Mouse (Mus musculus) cerebellum, adult 18-20 months (tissue): Measurements from ENCODE around the gene Pld2.
A peak's percentile ranks its signal among the peaks of the same experiment; 100 is the strongest.
"Not testable (repeated sequence)": the region's sequence is repeated elsewhere in the genome, so short reads cannot be mapped to it uniquely, and the experiment has no call there.

ENCODE experiments used
- DNase-seq, 2 experiments: peaks; one replicate each; pipeline ENCODE4 v3.0.0; 2021

Gene Pld2

GRCm38 (mm10) chr11:70526211-70526610, 13.7 kb upstream of the Pld2 start:
- DNase-seq: no peak

GRCm38 (mm10) chr11:70528610-70529009, 11.3 kb upstream of the Pld2 start:
- DNase-seq: no peak

GRCm38 (mm10) chr11:70531065-70531464, 8.8 kb upstream of the Pld2 start:
- not testable (repeated sequence) for DNase-seq

GRCm38 (mm10) chr11:70532839-70533238, 7.0 kb upstream of the Pld2 start, which contains the start of gene Gm40193:
Gene Gm40193 (minus strand): TSS chr11:70532939.
- no peak for DNase-seq

- DNase-seq: no peak
Observed at GRCm38 (mm10) chr11:70539423-70539822, 441 bp upstream of the Pld2 start.

GRCm38 (mm10) chr11:70540928-70541327, 1.1 kb downstream of the Pld2 start:
- DNase-seq: no peak

GRCm38 (mm10) chr11:70541415-70541814, 1.6 kb downstream of the Pld2 start:
- DNase-seq: no peak

- DNase-seq: no peak
Observed at GRCm38 (mm10) chr11:70544496-70544895, 4.6 kb downstream of the Pld2 start.

- no peak for DNase-seq
Observed at GRCm38 (mm10) chr11:70551526-70551925, 11.7 kb downstream of the Pld2 start.

- DNase-seq: no peak
Observed at GRCm38 (mm10) chr11:70553940-70554339, 14.1 kb downstream of the Pld2 start.

- DNase-seq: no peak
Observed at GRCm38 (mm10) chr11:70557545-70557944, 17.7 kb downstream of the Pld2 start.

- DNase-seq: no peak
Observed at GRCm38 (mm10) chr11:70561937-70562286, 22.0 kb downstream of the Pld2 start.

- peak; percentile 83 to 95 for DNase-seq
Observed at GRCm38 (mm10) chr11:70562287-70562994, 22.6 kb downstream of the Pld2 start, which contains the start of gene Mink1. Gene Mink1 (plus strand): TSS chr11:70562881.

- no peak for DNase-seq
Observed at GRCm38 (mm10) chr11:70562995-70563469, 23.2 kb downstream of the Pld2 start.

- DNase-seq: peak; percentile 23 to 35
Observed at GRCm38 (mm10) chr11:70563470-70564275, 23.8 kb downstream of the Pld2 start.

- DNase-seq: no peak
Observed at GRCm38 (mm10) chr11:70564276-70564873, 24.5 kb downstream of the Pld2 start.

GRCm38 (mm10) chr11:70566586-70566985, 26.7 kb downstream of the Pld2 start:
- DNase-seq: no peak

GRCm38 (mm10) chr11:70570614-70571013, 30.8 kb downstream of the Pld2 start:
- DNase-seq: not testable (repeated sequence)

- no peak for DNase-seq
Observed at GRCm38 (mm10) chr11:70571641-70572040, 31.8 kb downstream of the Pld2 start.

GRCm38 (mm10) chr11:70572348-70572902, 32.6 kb downstream of the Pld2 start:
- DNase-seq: no peak

- no peak for DNase-seq
Observed at GRCm38 (mm10) chr11:70573872-70574271, 34.0 kb downstream of the Pld2 start.

GRCm38 (mm10) chr11:70577201-70577600, 37.3 kb downstream of the Pld2 start:
- no peak for DNase-seq

- DNase-seq: no peak
Observed at GRCm38 (mm10) chr11:70578962-70579361, 39.1 kb downstream of the Pld2 start.
